Mouse (Mus musculus) heart, postnatal 14 days (tissue): Measurements from ENCODE around the gene Tmco5. TPM values are rescaled to one million over a fixed set of nuclear protein-coding genes. Genes with fewer than 3 reads are reported as not detected.
"Not testable (repeated sequence)": the region's sequence is repeated elsewhere in the genome, so short reads cannot be mapped to it uniquely, and the experiment has no call there.

Experiments used
- DNase-seq, 2 experiments: peaks; one replicate each; pipeline ENCODE4 v3.0.0; 2021 to 2022
- intact Hi-C: fragments of 180-260 bp; cut with DNase I; formaldehyde crosslinking; loops from one replicate; pipeline ENCODE4 v1.15.1; 2025
- total RNA-seq, 2 experiments: library from RNA; stranded (reverse); gene quantifications; 2 replicates each; pipeline ENCODE4 v1.2.3; 2021

The Tmco5 gene
- total RNA-seq, 2 experiments from 2014 or later, result not detected

- DNase-seq, result peak in 1 of 2 experiments; percentile 14
- intact Hi-C loops, result loop anchor here (5.0 kb wide), 1 partner anchor 94 kb away; no protein-coding TSS in a partner anchor
Measured at GRCm38 (mm10) chr2:116922580-116923500, 44.3 kb downstream of the Tmco5 start.

- intact Hi-C loops, result loop anchor here (5.0 kb wide), 1 partner anchor 94 kb away; no protein-coding TSS in a partner anchor
- no peak for DNase-seq
Measured at GRCm38 (mm10) chr2:116923684-116924083, 45.2 kb downstream of the Tmco5 start.

- intact Hi-C loops, result loop anchor here (5.0 kb wide), 1 partner anchor 93 kb away; no protein-coding TSS in a partner anchor
- DNase-seq, result no peak
Measured at GRCm38 (mm10) chr2:116924292-116924691, 45.8 kb downstream of the Tmco5 start.

GRCm38 (mm10) chr2:116925230-116925629 lies 46.7 kb downstream of the Tmco5 start:
- intact Hi-C loops, result no loop called here
- no peak for DNase-seq

GRCm38 (mm10) chr2:116932218-116932617 lies 53.7 kb downstream of the Tmco5 start:
- peak in 1 of 2 experiments; percentile 8 for DNase-seq
- intact Hi-C loops, result no loop called here

- DNase-seq, intact Hi-C loops: not testable (repeated sequence)
Measured at GRCm38 (mm10) chr2:116934236-116934635, 55.7 kb downstream of the Tmco5 start.

GRCm38 (mm10) chr2:116934776-116935175 lies 56.3 kb downstream of the Tmco5 start:
- intact Hi-C loops, result no loop called here
- DNase-seq, result no peak

GRCm38 (mm10) chr2:116936371-116936770 lies 57.9 kb downstream of the Tmco5 start:
- DNase-seq, result no peak
- intact Hi-C loops, result no loop called here

- DNase-seq, result no peak
- intact Hi-C loops, result no loop called here
Measured at GRCm38 (mm10) chr2:116937166-116937565, 58.7 kb downstream of the Tmco5 start.

GRCm38 (mm10) chr2:116941816-116942215 lies 63.3 kb downstream of the Tmco5 start:
- intact Hi-C loops, result no loop called here
- DNase-seq, result no peak

Other genes with a start within 250 kb of the Tmco5 start
- 10 to 100 TPM; 18.8 to 20.5 TPM for gene Spred1, start 242.7 kb downstream of the Tmco5 start, total RNA-seq